Mouse (Mus musculus): Measurements from ENCODE around the gene Kcnq4. TPM values are rescaled to one million over a fixed set of nuclear protein-coding genes. Genes with fewer than 3 reads are reported as not detected.

Kcnq4 gene
- 3.0 and 6.9 TPM in 2 replicates for polyA plus RNA-seq (2016; fragmentation: Nextera tagmentation; extraction: Ambion mirVana)

- Histone ChIP-seq H3K4me1 (peaks cover 32% of the 10 kb centered on the region), H3K27ac (peak within 1 kb of the TSS; percentile 1; the same call in 1 of the 2 replicates), H3K27me3 (ENCODE audit: low read depth, poor library complexity, severe bottlenecking) (peaks cover 94% of the 10 kb centered on the region), H3K9me3 (replicated peaks) (no peaks in the 10 kb centered on the region), H3K4me3 (peak within 1 kb of the TSS; percentile 71), H3K36me3 (no peaks in the 10 kb centered on the region)
- no peak for DNase-seq (ENCODE audit: low spot score)
- 2% methylated on average over 42 of the region's 42 CpGs for WGBS
These were observed at the start of gene Kcnq4 for GRCm38 (mm10) chr4:120747941-120748866. TSS of gene Kcnq4 (minus strand) at chr4:120748612.

- H3K9me3 ChIP-seq (replicated peaks), result no peaks in the 10 kb centered on the region
- no peaks in the 10 kb centered on the region for H3K27me3 ChIP-seq (ENCODE audit: low read depth, poor library complexity, severe bottlenecking)
- H3K36me3 ChIP-seq, result peaks cover 10% of the 10 kb centered on the region
- no peak for DNase-seq (ENCODE audit: low spot score)
- no peak overlapping the region for H3K27ac ChIP-seq
- 88% methylated on average over 2 of the region's 2 CpGs for WGBS
- H3K4me1 ChIP-seq, result peaks cover 4% of the 10 kb centered on the region
- no peak overlapping the region for H3K4me3 ChIP-seq
These were observed 48.3 kb upstream of the Kcnq4 start for GRCm38 (mm10) chr4:120796687-120797086.

- H3K36me3 ChIP-seq, result peaks cover 7% of the 10 kb centered on the region
- H3K27me3 ChIP-seq (ENCODE audit: low read depth, poor library complexity, severe bottlenecking), result no peaks in the 10 kb centered on the region
- H3K9me3 ChIP-seq (replicated peaks), result no peaks in the 10 kb centered on the region
- H3K4me1 ChIP-seq, result peaks cover 4% of the 10 kb centered on the region
- DNase-seq (ENCODE audit: low spot score), result no peak
- WGBS, result 91% methylated on average over 1 of the region's 1 CpGs
- H3K4me3 ChIP-seq, result no peak overlapping the region
- no peak overlapping the region for H3K27ac ChIP-seq
These were observed 47.2 kb upstream of the Kcnq4 start for GRCm38 (mm10) chr4:120795646-120796045.

- Histone ChIP-seq H3K27ac (no peak overlapping the region), H3K27me3 (ENCODE audit: low read depth, poor library complexity, severe bottlenecking) (no peaks in the 10 kb centered on the region), H3K9me3 (replicated peaks) (no peaks in the 10 kb centered on the region), H3K4me1 (peaks cover 4% of the 10 kb centered on the region), H3K4me3 (no peak overlapping the region), H3K36me3 (peaks cover 29% of the 10 kb centered on the region)
- WGBS, result 96% methylated on average over 2 of the region's 2 CpGs
- no peak for DNase-seq (ENCODE audit: low spot score)
These were observed 44.5 kb upstream of the Kcnq4 start for GRCm38 (mm10) chr4:120792918-120793317.

DNA sequence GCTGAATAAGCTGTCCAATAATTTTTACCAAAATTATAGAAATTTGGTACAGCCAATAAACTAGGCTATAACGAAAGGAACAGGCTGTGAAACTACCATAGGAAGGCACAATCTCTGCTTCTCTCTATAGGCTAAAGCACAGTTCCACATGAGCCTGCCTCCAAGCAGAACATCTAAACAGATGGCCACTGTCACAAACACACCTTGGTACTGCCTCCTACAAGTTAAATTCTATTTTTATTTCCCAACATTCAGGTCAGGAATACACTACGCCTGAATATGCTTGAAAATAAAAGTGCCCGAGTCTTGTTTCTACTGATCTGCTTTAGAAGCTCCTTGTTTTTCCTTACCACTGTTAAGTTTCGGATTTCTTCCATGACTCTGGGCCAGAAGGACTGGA, 41.6 kb upstream of the Kcnq4 start:
- H3K9me3 ChIP-seq (replicated peaks), result no peaks in the 10 kb centered on the region
- WGBS, result 95% methylated on average over 4 of the region's 4 CpGs
- no peak for DNase-seq (ENCODE audit: low spot score)
- no peak overlapping the region for H3K27ac ChIP-seq
- H3K27me3 ChIP-seq (ENCODE audit: low read depth, poor library complexity, severe bottlenecking), result no peaks in the 10 kb centered on the region
- H3K4me1 ChIP-seq, result no peaks in the 10 kb centered on the region
- peaks cover 58% of the 10 kb centered on the region for H3K36me3 ChIP-seq
- H3K4me3 ChIP-seq, result no peak overlapping the region

GRCm38 (mm10) chr4:120755801-120756200, 7.4 kb upstream of the Kcnq4 start:
- no peaks in the 10 kb centered on the region for H3K4me1 ChIP-seq
- H3K27ac ChIP-seq, result no peak overlapping the region
- H3K9me3 ChIP-seq (replicated peaks), result no peaks in the 10 kb centered on the region
- H3K4me3 ChIP-seq, result no peak overlapping the region
- H3K27me3 ChIP-seq (ENCODE audit: low read depth, poor library complexity, severe bottlenecking), result peaks cover 22% of the 10 kb centered on the region
- peaks cover 46% of the 10 kb centered on the region for H3K36me3 ChIP-seq
- DNase-seq (ENCODE audit: low spot score), result no peak
- WGBS, result 60% methylated on average over 5 of the region's 5 CpGs

GRCm38 (mm10) chr4:120755299-120755698, 6.9 kb upstream of the Kcnq4 start:
- H3K36me3 ChIP-seq, result peaks cover 41% of the 10 kb centered on the region
- no peaks in the 10 kb centered on the region for H3K9me3 ChIP-seq (replicated peaks)
- H3K4me3 ChIP-seq, result no peak overlapping the region
- WGBS, result 0% methylated on average over 1 of the region's 1 CpGs
- H3K27ac ChIP-seq, result no peak overlapping the region
- DNase-seq (ENCODE audit: low spot score), result peak; percentile 79
- no peaks in the 10 kb centered on the region for H3K4me1 ChIP-seq
- H3K27me3 ChIP-seq (ENCODE audit: low read depth, poor library complexity, severe bottlenecking), result peaks cover 27% of the 10 kb centered on the region

DNA sequence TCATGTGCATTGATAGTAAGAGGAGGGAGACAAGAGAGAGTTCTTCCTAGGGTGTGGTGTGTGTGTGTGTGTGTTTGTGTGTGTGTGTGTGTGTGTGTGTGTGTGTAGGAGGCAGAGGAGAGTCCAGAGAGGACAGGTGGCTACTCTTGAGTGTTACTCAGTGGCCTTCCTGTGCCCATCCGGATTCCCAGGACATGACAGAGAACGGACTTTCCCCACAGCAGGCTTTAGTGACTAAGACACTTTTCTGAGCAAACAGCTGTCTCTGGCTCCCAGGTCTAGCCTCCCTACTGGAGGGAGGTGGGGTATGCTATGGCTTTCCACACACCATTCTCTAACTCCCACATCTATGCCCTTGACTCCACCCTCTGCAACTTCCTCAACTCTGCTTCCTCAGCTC, 1.2 kb upstream of the Kcnq4 start:
- no peak overlapping the region for H3K27ac ChIP-seq
- H3K4me1 ChIP-seq, result peaks cover 30% of the 10 kb centered on the region
- 35% methylated on average over 2 of the region's 2 CpGs for WGBS
- H3K27me3 ChIP-seq (ENCODE audit: low read depth, poor library complexity, severe bottlenecking), result peaks cover 84% of the 10 kb centered on the region
- DNase-seq (ENCODE audit: low spot score), result no peak
- H3K9me3 ChIP-seq (replicated peaks), result no peaks in the 10 kb centered on the region
- H3K4me3 ChIP-seq, result no peak overlapping the region
- no peaks in the 10 kb centered on the region for H3K36me3 ChIP-seq

DNA sequence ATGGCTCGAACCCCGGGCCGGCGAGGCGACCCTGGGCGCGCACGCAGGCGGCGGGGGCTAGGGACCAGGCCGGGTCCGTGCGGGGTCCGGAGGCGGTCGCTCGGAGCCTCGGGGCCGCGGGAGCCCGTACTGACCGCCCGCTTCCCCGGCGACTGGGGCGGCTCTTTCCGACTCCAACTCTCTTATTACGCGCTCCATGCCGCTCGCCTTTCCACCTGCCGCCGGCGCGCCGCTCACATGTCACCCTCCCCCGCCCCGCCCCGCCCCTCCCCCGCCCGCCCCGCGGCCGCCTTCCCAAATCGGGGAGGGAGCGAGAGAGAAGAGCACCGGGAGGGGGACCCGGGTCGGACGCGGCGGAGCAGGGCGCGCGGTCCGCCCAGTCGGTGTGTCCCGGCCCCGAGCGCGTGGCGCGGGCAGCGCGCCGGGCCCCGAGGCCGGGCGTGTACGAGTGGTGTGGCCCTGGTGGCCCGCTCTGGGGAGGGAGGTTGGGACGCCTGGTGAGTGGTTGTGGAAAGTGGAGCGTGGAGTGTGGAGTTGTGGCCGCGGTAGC, 1.1 kb downstream of the Kcnq4 start:
- Histone ChIP-seq H3K36me3 (no peaks in the 10 kb centered on the region), H3K9me3 (replicated peaks) (no peaks in the 10 kb centered on the region), H3K4me1 (peaks cover 32% of the 10 kb centered on the region), H3K4me3 (peak overlapping the region; percentile 71), H3K27ac (peak overlapping the region; percentile 1; the same call in 1 of the 2 replicates), H3K27me3 (ENCODE audit: low read depth, poor library complexity, severe bottlenecking) (peaks cover 100% of the 10 kb centered on the region)
- 0% methylated on average over 56 of the region's 75 CpGs for WGBS
- peak; percentile 61 for DNase-seq (ENCODE audit: low spot score)

GRCm38 (mm10) chr4:120746552-120747150, 1.8 kb downstream of the Kcnq4 start:
- 2% methylated on average over 53 of the region's 53 CpGs for WGBS
- Histone ChIP-seq H3K36me3 (no peaks in the 10 kb centered on the region), H3K4me1 (peaks cover 32% of the 10 kb centered on the region), H3K9me3 (replicated peaks) (no peaks in the 10 kb centered on the region), H3K27ac (peak overlapping the region; percentile 1; the same call in 1 of the 2 replicates), H3K27me3 (ENCODE audit: low read depth, poor library complexity, severe bottlenecking) (peaks cover 100% of the 10 kb centered on the region), H3K4me3 (peak overlapping the region; percentile 71)
- DNase-seq (ENCODE audit: low spot score), result peak; percentile 54

- WGBS, result 19% methylated on average over 10 of the region's 10 CpGs
- DNase-seq (ENCODE audit: low spot score), result no peak
- Histone ChIP-seq H3K36me3 (no peaks in the 10 kb centered on the region), H3K27ac (no peak overlapping the region), H3K9me3 (replicated peaks) (no peaks in the 10 kb centered on the region), H3K27me3 (ENCODE audit: low read depth, poor library complexity, severe bottlenecking) (peaks cover 99% of the 10 kb centered on the region), H3K4me1 (peaks cover 32% of the 10 kb centered on the region), H3K4me3 (peak overlapping the region; percentile 71; the same call in 1 of the 2 replicates)
These were observed 2.5 kb downstream of the Kcnq4 start for GRCm38 (mm10) chr4:120745731-120746551.

GRCm38 (mm10) chr4:120743636-120744035, 4.8 kb downstream of the Kcnq4 start:
- Histone ChIP-seq H3K4me1 (peaks cover 34% of the 10 kb centered on the region), H3K27ac (no peak overlapping the region), H3K9me3 (replicated peaks) (no peaks in the 10 kb centered on the region), H3K27me3 (ENCODE audit: low read depth, poor library complexity, severe bottlenecking) (peaks cover 99% of the 10 kb centered on the region), H3K36me3 (no peaks in the 10 kb centered on the region), H3K4me3 (no peak overlapping the region)
- DNase-seq (ENCODE audit: low spot score), result no peak
- 79% methylated on average over 3 of the region's 3 CpGs for WGBS
